Mouse (Mus musculus): ENCODE data around the gene Lhx5.

GRCm38 (mm10) chr5:120440733-120441132, 9.2 kb downstream of the Lhx5 start:
- TF ChIP-seq CTCF (conservative IDR thresholded peaks at IDR 0.05; ENCODE audit: insufficient read depth, insufficient read length, low read depth, low read length) (peak; percentile 85), POLR2A (IDR thresholded peaks at IDR 0.05; ENCODE audit: low read depth, low read length) (no peak)
